Mouse (Mus musculus) gastrocnemius, postnatal 25 days (tissue): Measurements from ENCODE around the gene Fam78b. TPM values are rescaled to one million over a fixed set of nuclear protein-coding genes. Genes with fewer than 3 reads are reported as not detected.

Experiments used
- DNase-seq: peaks from one replicate; pipeline ENCODE4 v3.0.0; 2022
- total RNA-seq, 2 experiments: library from RNA; stranded (reverse); gene quantifications; 1 replicate in 1 of 2; 2 replicates in 1 of 2; pipeline ENCODE4 v1.2.3; 2021

Gene Fam78b
- total RNA-seq, 2 experiments from 2014 or later: 1.1 to 2.5 TPM

DNA sequence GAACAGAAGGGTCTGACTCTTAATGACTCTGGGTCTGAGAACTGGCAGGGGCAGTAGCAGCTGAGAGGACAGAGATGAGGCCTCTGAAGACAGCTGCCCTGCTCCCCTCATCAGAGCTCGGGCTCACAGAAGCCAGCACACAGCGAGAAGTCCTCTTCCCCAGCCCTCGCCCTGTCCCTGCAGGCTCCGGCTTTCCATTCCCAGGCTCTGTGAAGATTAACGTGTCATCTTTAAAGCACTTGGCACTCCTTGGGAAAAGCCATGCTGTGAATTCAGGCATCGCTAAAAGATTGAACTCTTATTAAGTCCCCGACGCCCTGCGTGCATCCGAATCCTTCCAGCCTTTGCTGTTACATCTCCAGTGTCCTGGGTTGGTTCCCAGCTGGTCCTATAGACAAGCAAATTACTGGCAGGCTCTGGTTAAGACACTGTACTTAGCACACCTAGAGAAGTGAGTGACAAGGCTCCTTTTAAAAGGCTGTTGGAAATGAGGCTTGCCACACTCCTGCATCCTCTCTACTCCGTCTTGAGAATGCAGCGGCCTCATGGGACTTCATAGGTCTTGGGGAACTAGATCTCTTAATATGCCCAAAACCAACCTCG, 30.9 kb downstream of the Fam78b start:
- no peak for DNase-seq

DNA sequence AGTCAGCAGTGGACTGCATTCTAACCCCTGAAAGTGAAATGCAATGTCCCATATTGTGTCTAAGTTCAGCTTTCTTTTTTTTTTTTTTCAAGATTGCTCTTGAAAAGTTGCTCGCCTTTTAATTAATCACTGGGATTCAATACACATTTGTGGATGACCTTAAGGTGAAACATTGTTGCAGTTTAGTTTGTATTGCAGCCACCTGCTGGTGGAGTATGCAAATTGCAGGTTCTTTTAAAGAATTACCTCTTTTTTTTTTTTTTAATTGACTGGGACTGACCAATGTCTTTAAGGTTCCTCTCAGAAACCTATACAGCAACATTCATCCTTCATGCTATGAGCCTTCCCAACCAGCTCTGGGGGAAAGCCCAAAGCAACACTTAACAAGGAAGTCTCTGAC, 33.2 kb downstream of the Fam78b start:
- DNase-seq: no peak

DNA sequence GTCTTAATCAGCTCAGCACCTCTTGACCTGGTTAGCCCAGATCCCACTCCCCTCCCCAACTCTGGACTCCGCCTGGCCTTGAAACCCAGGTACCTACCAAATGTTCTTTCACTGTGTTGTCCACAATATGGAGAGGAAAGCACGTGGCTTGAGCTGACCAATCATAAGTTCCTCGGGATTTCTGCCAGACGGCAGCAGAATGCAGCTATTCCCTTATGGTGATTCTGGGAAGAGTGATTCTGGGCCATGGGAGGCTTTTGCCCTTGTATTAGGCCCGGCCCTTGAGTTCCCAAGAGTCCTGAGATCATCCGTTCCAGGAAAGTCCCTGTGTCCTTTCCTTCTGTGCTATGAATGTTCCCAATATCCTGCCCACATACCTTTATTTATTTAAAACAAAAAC, 41.3 kb downstream of the Fam78b start:
- DNase-seq: no peak

DNA sequence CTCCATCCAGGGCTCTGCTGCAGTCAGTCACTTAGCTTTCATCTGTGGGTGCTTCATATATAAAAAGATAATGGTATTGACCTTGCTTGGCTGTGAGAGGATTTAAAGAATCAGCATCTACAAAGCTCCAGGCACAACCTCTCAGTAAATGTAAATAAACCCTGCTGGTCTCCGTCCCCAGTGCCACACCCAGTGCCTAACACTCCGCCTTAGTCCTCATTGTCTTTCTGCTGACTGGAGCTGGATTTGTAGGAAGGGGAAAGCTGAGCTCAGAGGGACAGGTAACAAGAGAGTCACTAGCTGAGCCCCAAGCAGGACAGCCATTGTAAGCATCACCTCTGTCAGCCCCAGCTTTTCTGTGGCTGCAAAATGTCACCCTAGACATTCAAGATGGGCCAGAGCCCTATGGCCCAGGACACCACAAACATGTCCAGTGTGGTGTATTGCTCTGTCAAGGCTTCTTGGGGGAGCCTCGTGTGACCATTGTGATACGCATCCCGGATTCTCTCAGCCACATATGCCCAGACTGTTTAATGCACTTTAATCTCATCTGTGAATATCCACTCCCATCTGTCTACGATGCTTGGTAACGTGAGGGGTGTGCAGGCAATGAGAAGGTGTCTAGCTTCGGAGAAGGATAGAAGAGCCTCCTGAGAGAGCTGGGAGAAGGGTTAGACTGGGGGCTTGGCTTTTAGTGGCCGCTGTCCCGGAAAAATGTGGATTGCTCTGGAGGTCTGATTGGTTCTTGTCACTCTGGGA, 45.1 kb downstream of the Fam78b start:
- no peak for DNase-seq

DNA sequence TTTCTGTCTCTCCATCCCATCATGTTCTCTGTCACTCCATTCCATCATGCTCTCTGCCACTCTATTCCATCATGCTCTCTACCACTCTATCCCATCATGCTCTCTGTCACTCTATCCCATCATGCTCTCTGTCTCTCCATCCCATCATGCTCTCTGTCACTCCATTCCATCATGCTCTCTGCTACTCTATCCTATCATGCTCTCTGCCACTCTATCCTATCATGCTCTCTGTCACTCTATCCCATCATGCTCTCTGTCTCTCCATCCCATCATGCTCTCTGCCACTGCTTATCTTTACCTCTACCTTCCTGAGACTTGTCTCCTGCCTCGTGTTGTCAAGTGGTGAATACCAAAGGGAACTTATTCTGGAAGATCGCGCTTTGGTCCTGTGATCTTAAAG, 49.6 kb downstream of the Fam78b start:
- DNase-seq: no peak

DNA sequence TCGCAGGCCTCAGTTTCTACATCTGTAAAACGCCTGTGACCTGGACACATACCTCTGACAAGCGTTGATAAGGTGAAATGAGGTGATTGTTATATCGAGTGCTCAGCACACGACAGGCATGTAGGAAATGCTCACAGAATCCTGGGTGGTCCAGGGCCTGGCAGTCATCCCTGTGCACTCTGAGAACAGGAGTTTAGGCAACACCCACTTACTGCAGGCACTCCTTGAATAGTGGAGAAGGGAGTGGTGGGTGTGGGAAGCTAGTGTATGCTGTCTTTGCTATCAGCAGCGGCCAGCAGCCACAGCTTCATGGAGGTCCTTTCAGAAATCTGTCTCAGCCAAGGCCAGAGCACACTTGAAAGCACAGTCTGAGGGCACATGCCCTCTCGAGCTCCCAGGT, 52.8 kb downstream of the Fam78b start:
- DNase-seq: no peak

DNA sequence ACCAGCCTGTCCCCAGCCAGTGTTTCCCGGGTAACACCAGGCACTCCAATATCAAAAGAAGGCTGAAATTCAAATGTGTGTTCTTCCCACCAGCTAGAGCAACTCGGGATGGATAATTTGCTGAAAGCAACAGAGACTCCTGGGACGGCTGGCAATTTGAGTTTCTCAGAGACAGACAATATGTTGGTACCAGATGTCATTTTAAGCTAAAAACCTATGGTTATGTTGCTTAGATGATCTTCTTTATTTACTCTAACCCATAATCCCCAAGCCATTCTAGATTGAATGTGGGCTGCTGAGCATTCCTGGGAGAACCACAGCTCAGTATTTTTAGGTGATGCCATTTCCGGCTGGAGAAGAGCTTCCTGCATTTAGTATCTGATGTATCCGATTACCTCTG, 56.3 kb downstream of the Fam78b start:
- DNase-seq: no peak

DNA sequence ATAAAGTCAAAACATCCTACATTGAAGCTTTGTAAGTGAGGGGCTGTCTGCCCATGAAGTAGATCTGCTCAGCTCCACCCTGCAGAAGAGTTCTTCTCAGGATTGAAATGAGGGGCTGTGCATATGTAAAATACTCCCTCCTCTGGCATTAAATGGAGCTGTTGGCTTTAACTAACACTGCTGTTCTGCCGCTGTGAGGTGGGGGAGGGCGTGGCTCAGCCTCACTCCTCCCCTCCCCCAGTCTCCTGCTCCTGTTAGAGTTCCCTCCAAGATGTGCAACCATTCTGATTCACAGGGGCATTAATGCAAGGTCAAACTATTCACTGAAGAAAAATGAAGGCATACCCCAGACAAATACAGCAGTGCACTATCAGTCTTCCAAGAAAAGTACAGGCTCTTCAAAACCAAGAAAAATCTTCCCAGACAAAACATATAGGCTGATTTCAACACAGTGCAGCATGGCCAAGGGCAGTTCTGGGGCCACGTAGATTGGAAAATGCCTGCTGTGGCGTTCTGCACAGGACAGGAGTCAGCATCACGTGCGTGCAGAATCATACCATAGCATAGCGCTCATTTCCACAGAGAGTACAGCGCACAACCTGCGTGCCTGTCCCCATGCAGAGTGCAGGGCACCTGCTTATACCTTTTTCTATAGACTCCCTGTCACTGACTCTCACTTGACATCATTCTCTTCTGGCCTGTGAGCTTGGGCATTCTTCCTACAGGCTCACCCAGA, 58.5 kb downstream of the Fam78b start:
- no peak for DNase-seq

DNA sequence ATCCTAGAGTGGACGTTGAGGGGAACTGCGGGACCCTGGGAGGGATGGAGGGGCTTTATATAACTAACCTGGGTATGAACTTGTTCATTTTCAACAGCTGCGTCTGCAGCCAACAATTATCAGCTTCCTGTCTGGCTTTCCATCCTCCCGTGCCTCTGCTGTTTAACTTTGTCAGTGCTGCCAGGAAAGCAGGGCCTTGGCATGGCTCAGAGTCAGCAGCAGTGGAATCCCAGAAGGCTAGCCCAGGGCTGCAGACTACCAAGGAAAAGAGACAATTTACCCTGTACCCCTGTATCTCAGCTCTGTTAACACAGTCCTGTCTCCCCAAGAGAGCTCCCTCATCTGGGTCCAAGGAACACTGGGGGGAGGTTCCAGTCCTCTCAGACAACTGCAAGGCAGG, 62.8 kb downstream of the Fam78b start:
- DNase-seq: no peak

DNA sequence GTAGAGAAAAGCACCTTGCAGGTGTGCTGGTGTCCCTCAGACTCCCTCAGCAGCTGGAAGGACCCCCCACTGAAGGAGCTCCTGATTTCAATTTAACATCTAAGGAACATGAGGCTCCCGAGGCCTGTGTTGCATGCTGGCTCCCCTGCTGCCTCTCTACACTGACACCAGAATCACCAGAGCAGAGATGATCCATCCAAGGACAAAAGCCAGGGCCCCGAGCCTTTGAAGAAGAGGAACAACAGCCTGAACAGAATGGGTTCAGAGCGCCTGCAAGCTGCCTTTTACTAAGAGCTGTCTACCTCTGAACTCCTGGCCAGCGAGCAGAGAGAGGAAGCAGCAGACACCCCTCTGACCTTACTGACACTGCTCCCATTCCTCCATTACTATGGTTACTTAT, 64.3 kb downstream of the Fam78b start:
- no peak for DNase-seq

DNA sequence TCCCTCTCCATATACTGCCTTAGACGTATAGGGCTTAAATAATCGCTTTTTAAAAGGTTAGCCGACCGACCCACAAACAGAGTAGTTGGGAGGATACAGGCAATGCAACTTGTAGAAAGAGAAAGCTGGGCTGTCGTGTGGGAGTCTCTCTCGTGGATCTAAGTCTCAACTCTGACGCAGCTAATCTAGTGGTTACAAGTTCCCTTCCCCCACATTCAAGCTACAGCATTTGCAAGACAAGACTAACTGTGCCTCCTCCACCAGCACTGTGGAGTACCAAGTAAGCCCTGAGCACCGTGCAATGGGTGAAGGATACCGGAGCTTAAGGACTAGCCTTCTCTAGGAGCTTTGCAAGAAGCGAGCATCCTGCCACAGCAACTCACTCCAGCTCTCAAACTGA, 64.8 kb downstream of the Fam78b start:
- DNase-seq: no peak

DNA sequence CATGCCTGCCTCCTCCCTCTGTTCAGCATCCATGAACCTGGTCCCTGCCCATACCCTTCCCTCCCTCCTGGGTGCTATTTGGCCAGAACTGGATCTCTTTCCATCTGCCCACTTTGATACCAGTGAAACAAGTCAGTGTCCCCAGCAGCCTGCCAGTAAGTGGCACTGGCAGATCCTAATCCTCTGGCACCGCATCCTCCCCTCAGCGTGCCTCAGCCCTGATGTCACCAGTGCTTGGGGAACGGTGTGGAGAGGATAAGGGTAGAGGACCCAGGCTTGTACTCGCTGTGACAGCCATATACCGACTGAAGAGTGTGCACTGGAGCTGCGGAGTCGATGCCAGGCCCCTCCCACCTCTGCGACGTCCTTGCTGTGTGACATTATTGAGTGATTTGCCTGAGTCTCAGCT, 65.7 kb downstream of the Fam78b start:
- DNase-seq: no peak

DNA sequence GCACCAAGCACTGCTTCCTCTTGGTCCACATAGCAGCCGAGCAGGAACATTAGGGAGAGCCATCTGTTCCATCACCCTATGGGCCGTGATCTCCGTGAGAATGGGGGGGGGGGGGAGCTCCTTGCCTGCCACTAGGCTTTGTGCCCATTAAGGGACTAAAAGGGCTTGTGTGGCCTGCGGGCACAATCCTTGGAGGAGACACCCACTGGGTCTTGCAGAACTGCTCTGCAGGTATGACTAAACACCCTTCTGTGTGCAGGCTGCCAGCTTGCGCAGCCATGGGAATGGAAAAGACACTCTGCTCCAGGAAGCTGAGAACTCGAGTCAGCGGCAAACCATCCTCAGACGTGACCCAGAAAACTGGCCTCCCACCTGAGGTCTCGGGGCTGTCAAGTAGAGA, 68.5 kb downstream of the Fam78b start:
- DNase-seq: no peak

DNA sequence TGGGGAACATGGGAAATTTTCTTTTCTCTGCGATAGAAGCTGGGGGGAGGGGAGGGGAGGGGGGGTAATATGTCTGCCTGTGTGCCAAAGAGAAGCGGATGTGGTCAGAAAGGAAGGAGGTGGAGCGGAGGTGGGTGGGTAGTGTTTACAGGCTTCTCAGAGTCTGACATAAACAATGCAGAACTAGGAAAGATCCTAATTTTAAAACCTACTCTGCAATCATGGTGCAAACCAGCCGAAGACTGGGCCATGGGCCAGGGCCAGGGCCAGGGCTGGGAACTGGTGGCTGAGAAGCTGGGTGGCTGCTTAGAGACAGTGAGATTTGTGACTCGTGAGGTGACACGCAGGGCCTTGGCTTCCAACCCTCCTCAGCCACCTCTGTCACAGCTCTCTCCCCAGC, 69.1 kb downstream of the Fam78b start:
- no peak for DNase-seq

DNA sequence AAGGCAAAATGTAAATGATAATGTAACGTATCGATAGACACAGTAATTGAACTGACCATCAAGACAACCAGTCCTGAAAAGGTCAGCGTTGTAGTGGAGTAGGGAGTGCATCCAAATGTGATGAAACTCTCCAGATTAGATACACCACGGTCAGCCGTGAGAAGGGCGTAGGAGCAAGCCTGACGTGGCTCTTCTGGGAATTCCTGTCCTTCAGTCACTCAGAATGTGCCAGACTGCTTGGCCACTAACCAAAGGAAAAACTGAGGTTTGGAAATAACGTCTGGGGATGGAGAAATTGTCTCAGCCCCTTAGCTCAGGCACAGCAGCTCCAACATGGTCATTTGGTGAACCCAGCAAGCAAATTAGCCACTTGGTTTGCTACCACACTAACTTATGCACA, 74.5 kb downstream of the Fam78b start:
- DNase-seq: no peak

DNA sequence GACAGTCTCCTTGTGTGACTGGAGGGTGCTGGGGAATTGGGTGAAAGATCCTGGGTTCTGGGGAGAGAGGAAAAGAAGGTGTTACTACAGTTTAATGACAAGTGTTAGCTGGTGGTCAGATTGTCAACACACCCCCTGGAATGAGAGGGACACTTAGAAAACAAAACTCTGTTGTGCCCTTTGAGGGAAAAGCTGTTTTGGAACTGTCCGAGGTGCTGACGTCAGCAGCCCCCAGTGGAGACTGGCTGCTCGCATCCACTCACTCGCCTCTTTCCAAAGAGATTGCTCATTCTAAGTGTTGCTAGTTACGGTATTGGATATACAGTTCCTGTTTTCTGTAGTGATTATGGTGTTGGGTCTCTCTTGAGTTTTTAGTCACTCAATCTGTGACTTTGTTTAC, 78.3 kb downstream of the Fam78b start:
- no peak for DNase-seq

DNA sequence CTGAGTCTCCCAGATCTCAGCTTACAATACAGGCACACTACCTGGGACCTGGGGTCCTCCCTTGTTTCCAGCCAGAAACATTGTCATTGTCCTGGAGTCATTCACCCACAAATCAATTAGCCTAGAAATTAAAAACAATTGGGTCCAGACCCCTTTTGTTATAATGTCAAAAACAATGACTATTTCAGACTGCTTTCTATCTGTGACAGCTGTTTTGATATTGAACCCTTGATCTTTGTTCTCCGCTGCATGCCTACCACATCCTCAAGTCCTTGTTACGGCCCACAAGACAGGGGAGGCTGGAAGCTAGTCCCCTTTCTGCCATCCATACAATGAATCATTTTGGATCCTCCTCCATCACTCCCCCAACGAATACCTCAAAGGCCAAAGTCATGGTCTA, 80.7 kb downstream of the Fam78b start:
- no peak for DNase-seq

DNA sequence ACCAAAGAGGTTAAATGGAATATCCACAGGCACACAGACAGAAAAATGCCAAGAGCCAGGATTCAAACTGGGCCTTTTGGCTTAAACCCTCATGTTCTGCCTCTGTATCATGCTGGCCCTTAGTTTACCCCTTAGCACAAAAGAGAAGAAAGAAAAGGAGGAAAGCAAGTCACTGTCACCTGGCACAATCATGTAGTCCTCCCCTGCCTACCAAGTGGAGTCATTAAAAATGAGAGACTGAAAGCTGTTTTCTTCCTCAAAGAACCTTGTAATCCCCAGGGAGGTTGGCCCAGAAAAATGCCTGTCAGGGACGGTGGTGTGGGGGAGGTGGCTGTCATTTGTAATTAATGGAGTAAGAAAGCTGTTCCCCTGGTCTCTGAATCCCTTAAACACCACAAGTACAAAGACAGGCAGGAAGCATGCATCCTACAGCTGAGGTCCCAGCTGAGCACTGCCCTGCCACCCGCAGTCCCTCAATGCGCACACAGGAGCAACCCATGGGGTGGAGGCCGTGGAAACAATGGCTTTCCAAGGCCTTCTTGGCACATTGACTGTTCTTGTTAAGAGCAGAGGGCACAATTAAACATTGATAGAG, 81.4 kb downstream of the Fam78b start:
- no peak for DNase-seq

DNA sequence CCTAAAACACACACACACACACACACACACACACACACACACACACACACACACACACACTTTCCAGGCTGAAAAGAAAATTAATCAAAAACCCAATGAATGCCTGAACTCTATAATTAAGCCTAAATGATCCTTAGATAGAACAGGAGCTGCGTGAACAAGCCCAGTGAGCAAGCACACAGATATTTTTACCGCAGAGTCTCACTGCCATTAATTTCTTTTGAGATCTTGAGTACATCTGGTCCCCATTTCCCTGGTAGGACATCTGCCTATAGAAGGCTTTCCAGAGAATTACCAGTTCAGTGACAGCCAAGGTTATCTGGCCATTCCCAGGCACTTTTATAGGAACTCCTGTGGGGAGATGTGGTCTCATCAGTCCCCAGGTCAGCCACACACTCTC, 82.0 kb downstream of the Fam78b start:
- DNase-seq: no peak

DNA sequence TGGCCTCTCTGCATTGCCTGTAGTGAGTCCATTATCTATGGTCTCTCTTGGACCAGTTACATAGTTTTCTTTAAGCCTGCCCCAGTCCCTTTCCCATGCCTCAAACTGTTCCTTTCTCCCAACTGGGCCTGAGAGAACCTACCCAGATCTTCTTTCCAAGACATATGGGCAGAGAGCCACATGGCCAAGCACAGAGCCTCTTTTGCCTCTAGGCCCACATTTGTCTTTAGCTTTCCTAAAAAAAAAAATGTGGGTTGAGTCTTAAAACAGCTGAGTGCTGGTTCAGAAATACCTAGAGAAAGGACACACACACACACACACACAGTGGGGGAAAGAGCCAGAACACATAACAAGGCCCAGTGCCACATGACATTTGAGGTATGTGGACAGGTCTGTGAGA, 83.1 kb downstream of the Fam78b start:
- no peak for DNase-seq

DNA sequence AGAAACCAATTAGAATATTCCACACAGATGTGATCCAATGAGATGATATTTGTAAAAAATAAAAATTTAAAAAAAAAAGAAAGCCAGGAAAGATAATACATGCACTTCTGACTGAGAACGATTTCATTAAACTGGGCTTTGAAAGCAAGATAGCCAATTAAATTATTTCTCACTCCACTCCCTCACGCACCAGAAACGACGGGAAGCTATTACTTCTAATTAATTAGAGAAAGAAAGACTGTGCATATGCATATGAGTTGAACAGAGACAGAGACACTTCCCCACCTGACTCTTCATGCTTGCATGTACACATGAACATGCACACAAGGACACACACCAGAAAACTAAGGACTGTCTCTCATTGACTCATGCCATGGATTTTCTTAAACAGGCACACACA, 84.2 kb downstream of the Fam78b start:
- no peak for DNase-seq

DNA sequence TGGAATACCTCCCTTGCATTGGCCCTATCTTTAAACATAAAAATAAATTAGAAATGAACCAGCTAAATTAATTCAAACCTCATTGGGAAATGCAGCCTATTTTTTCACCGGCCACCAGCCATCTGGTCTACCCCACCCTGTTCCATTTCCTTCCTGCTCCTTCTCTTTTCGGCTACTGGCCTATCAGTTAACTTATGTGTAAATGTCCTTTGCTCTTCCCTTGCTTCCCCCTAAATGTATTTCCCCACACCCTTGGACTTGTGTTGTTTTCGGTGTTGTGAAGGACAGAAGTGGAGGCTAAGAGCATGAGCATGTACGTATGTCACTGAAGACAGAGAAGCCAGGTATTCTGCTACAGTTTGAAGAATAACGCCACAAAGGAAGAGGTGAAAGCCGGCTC, 89.2 kb downstream of the Fam78b start:
- no peak for DNase-seq

DNA sequence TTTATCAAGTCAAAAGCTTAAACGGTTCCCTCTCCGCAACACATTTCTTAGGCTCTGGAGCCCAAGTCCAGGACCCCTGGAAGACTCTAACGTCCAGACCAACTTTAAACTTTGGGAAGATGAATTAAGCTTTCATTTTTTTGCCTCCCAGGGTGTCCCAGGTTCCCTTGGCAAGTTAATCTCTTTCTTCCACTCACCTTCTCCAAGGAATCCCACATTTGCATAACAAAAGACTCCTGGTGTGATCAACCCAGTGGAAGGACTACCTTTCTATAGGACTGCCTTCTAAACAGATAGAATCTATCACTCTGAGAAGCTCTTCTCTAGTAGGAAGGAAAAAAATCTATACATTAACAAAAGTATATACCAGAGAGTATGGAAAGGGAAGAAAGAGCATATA, 92.3 kb downstream of the Fam78b start:
- DNase-seq: no peak
